Mouse (Mus musculus): ENCODE results near the gene Rad23b. TPM values are rescaled to one million over a fixed set of nuclear protein-coding genes. Genes with fewer than 3 reads are reported as not detected.
A peak's percentile ranks its signal among the peaks of the same experiment; 100 is the strongest.
"Not testable (repeated sequence)": the region's sequence is repeated elsewhere in the genome, so short reads cannot be mapped to it uniquely, and the experiment has no call there.

Rad23b gene
- polyA plus RNA-seq, 1 experiment from 2014 or later: 83.9 TPM

DNA sequence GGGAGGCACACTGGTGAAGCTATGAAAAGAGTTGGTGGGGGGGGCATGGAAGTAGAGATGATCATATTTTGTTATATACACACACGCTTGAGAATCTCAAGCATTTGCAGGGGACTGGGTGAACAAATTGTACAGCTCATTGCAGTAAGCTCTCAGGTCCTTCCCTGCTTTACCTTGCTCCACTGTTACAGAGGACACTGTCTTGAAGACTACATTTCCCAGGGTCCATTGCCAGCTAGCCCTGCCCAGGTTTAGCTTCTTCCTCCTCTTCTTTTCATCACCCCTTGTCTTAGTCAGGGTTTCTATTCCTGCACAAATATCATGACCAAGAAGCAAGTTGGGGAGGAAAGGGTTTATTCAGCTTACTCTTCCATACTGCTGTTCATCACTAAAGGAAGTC, 56.7 kb downstream of the Rad23b start:
- Histone ChIP-seq H3K9me3 (ENCODE audit: control insufficient read depth, low read length) (no peaks in the 10 kb centered on the region), H3K9ac (replicated peaks; ENCODE audit: low read length) (no peak overlapping the region), H3K27ac (replicated peaks; ENCODE audit: low read depth, low read length) (no peak overlapping the region), H3K4me1 (ENCODE audit: control insufficient read depth, insufficient read depth, low read length) (0 out of 2 replicates have a peak, but pooled peaks cover 6% of the 10 kb centered on the region), H3K27me3 (ENCODE audit: control insufficient read depth, insufficient read depth, low read length) (no peaks in the 10 kb centered on the region), H3K4me2 (ENCODE audit: low read length) (no peak overlapping the region), H3K36me3 (ENCODE audit: control insufficient read depth, insufficient read depth, low read length) (no peaks in the 10 kb centered on the region), H3K4me3 (replicated peaks; ENCODE audit: low read depth, low read length) (no peak overlapping the region)
- ATAC-seq (ENCODE audit: low FRiP score, low TSS enrichment) (no peak), DNase-seq (no peak)
- WGBS: 93% methylated on average over 1 of the region's 1 CpGs

DNA sequence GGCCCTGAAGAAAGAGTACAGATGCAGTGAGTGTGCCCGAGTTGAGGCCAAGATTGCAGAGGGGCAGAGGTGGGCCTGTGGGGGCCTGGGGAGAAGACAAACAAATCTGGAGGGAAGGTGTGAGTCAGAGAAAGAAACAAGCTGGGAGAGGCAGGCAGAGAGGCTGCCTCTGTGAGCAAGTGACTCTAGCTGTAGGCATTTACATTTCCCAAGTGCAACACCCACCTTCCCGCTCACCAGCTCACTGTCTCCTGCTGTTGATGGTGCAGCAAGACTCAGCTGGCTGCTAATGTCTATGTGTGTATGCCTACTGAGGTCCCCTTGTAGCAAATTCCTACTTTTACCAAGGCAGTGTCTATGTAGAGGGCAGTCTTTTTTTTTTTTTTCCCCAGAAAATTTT, 58.2 kb downstream of the Rad23b start:
- 86% methylated on average over 2 of the region's 2 CpGs for WGBS
- Histone ChIP-seq H3K9me3 (ENCODE audit: control insufficient read depth, low read length) (no peaks in the 10 kb centered on the region), H3K27me3 (ENCODE audit: control insufficient read depth, insufficient read depth, low read length) (no peaks in the 10 kb centered on the region), H3K4me2 (ENCODE audit: low read length) (no peak overlapping the region), H3K36me3 (ENCODE audit: control insufficient read depth, insufficient read depth, low read length) (no peaks in the 10 kb centered on the region), H3K9ac (replicated peaks; ENCODE audit: low read length) (no peak overlapping the region), H3K4me3 (replicated peaks; ENCODE audit: low read depth, low read length) (no peak overlapping the region), H3K4me1 (ENCODE audit: control insufficient read depth, insufficient read depth, low read length) (0 out of 2 replicates have a peak, but pooled peaks cover 6% of the 10 kb centered on the region), H3K27ac (replicated peaks; ENCODE audit: low read depth, low read length) (no peak overlapping the region)
- no peak for ATAC-seq (ENCODE audit: low FRiP score, low TSS enrichment)
- no peak for DNase-seq

DNA sequence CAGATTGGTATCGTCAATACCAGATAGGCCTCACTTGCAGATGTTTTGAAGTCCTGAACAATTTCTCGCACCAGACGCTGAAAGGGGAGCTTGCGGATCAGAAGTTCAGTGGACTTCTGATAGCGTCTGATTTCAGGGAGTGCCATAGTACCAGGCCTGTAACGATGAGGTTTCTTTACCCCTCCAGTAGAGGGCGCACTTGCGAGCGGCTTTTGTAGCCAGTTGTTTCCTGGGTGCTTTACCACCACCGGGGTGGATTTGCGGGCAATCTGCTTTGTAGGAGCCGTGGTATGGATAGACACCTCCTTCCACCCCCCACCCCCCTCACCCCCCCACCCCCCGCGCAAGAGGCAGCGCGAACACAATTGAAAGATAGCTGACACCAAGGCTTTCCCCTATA, 59.2 kb downstream of the Rad23b start:
- no peak overlapping the region for H3K4me3 ChIP-seq (replicated peaks; ENCODE audit: low read depth, low read length)
- H3K9me3 ChIP-seq (ENCODE audit: control insufficient read depth, low read length): no peaks in the 10 kb centered on the region
- H3K27me3 ChIP-seq (ENCODE audit: control insufficient read depth, insufficient read depth, low read length): no peaks in the 10 kb centered on the region
- no peaks in the 10 kb centered on the region for H3K36me3 ChIP-seq (ENCODE audit: control insufficient read depth, insufficient read depth, low read length)
- 0 out of 2 replicates have a peak, but pooled peaks cover 6% of the 10 kb centered on the region for H3K4me1 ChIP-seq (ENCODE audit: control insufficient read depth, insufficient read depth, low read length)
- H3K4me2 ChIP-seq (ENCODE audit: low read length): no peak overlapping the region
- H3K27ac ChIP-seq (replicated peaks; ENCODE audit: low read depth, low read length): no peak overlapping the region
- WGBS: 97% methylated on average over 16 of the region's 16 CpGs
- ATAC-seq (ENCODE audit: low FRiP score, low TSS enrichment) (no peak), DNase-seq (no peak)
- no peak overlapping the region for H3K9ac ChIP-seq (replicated peaks; ENCODE audit: low read length)

DNA sequence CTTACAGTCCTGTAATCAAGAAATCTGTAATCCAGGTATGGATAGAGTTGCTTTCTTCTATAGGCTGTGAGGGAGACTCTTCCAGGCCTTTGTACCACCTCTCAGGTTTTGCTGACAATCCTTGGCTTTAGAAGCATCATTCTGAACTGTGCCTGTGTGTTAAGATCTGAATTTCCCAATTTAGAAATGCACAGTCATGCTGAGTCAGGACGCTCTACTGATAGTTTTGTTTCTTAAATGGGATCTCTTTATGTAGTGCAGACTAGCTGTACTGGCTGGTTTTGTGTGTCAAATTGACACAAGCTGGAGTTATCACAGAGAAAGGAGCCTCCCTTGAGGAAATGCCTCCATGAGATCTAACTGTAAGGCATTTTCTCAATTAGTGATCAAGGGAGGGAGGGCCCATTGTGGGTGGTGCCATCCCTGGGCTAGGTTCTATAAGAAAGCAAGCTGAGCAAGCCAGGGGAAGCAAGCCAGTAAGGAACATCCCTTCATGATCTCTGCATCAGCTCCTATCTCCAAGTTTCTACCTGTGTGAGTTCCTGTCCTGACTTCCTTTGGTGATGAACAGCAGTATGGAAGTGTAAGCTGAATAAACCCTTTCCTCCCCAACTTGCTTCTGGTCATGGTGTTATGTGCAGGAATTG, 59.9 kb downstream of the Rad23b start:
- not testable (repeated sequence) for H3K27ac ChIP-seq (replicated peaks; ENCODE audit: low read depth, low read length); H3K9me3 ChIP-seq (ENCODE audit: control insufficient read depth, low read length); H3K27me3 ChIP-seq (ENCODE audit: control insufficient read depth, insufficient read depth, low read length); H3K4me2 ChIP-seq (ENCODE audit: low read length); H3K36me3 ChIP-seq (ENCODE audit: control insufficient read depth, insufficient read depth, low read length); H3K4me1 ChIP-seq (ENCODE audit: control insufficient read depth, insufficient read depth, low read length); DNase-seq; ATAC-seq (ENCODE audit: low FRiP score, low TSS enrichment); H3K4me3 ChIP-seq (replicated peaks; ENCODE audit: low read depth, low read length); H3K9ac ChIP-seq (replicated peaks; ENCODE audit: low read length)
- 95% methylated on average over 1 of the region's 1 CpGs for whole genome bisulfite sequencing

DNA sequence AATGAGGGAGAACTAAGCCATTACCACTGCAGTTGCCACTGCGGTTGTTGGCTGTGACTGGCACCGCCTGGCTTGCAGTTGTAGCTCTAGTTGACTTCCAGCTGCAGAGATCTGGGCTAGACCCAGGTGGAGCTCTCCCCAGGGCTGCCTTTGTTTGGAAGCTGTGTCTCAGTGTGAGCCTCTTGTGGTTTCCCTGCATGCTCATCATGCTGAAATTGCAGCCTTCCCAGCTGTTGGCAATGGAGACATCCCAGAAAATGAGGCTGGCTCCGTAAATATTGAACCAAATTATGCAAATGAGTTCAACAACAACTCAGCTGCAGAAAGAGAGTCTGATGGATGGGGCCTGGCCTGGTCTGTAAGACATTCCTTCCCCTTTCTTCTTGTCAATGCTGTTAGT, 66.0 kb downstream of the Rad23b start:
- Histone ChIP-seq H3K4me3 (replicated peaks; ENCODE audit: low read depth, low read length) (no peak overlapping the region), H3K27me3 (ENCODE audit: control insufficient read depth, insufficient read depth, low read length) (no peaks in the 10 kb centered on the region), H3K4me2 (ENCODE audit: low read length) (no peak overlapping the region), H3K36me3 (ENCODE audit: control insufficient read depth, insufficient read depth, low read length) (no peaks in the 10 kb centered on the region), H3K9me3 (ENCODE audit: control insufficient read depth, low read length) (no peaks in the 10 kb centered on the region), H3K4me1 (ENCODE audit: control insufficient read depth, insufficient read depth, low read length) (no peaks in the 10 kb centered on the region), H3K27ac (replicated peaks; ENCODE audit: low read depth, low read length) (no peak overlapping the region), H3K9ac (replicated peaks; ENCODE audit: low read length) (no peak overlapping the region)
- no peak for ATAC-seq (ENCODE audit: low FRiP score, low TSS enrichment)
- 22% methylated on average over 3 of the region's 3 CpGs for WGBS
- DNase-seq: peak; percentile 34

DNA sequence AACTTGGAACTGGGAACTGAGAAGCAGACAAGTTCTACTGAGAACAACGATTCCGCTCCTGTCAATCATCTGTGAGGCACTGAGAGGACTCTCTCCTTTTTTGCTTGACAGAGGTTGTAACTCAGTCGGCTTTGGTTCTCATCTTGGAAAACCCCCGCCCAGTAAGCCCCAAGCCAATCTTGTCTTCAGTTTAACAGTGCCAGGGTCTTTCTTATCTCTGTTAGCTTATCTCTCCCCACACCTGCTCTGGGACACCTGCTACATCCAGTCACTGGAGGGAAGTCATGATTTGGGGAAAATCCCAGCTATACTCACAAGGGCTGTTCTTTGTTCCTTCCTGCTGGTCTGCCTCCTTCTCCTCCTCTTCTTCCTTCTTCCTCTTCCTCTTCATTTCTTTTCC, 76.4 kb downstream of the Rad23b start:
- WGBS: 91% methylated on average over 4 of the region's 4 CpGs
- H3K9ac ChIP-seq (replicated peaks; ENCODE audit: low read length): no peak overlapping the region
- no peak overlapping the region for H3K4me2 ChIP-seq (ENCODE audit: low read length)
- no peaks in the 10 kb centered on the region for H3K4me1 ChIP-seq (ENCODE audit: control insufficient read depth, insufficient read depth, low read length)
- no peaks in the 10 kb centered on the region for H3K36me3 ChIP-seq (ENCODE audit: control insufficient read depth, insufficient read depth, low read length)
- no peak overlapping the region for H3K4me3 ChIP-seq (replicated peaks; ENCODE audit: low read depth, low read length)
- no peak overlapping the region for H3K27ac ChIP-seq (replicated peaks; ENCODE audit: low read depth, low read length)
- DNase-seq (no peak), ATAC-seq (ENCODE audit: low FRiP score, low TSS enrichment) (no peak)
- no peaks in the 10 kb centered on the region for H3K9me3 ChIP-seq (ENCODE audit: control insufficient read depth, low read length)
- H3K27me3 ChIP-seq (ENCODE audit: control insufficient read depth, insufficient read depth, low read length): no peaks in the 10 kb centered on the region

Other genes starting within 250 kb of the Rad23b start
- 1.4 and 2.2 TPM in 2 replicates for gene Klf4, start 182.4 kb downstream of the Rad23b start, polyA plus RNA-seq (2014; fragmentation: Nextera tagmentation; extraction: Ambion mirVana)